Mouse (Mus musculus) embryonic fibroblast, embryonic 13.5 days (primary cell): ENCODE data around the gene Upb1.

Source experiments
- CTCF ChIP-seq: IDR thresholded peaks from 2 replicates; pipeline ENCODE4 v1.5.1; 2011; ENCODE audit warnings: mild to moderate bottlenecking, control low read depth, low read length, moderate library complexity, borderline replicate concordance; ENCODE audit not compliant: insufficient read depth
- POLR2A ChIP-seq: IDR thresholded peaks from 2 replicates; pipeline ENCODE4 v1.6.1; 2011; ENCODE audit warnings: low read depth, mild to moderate bottlenecking, control low read depth, low read length, moderate library complexity

- TF ChIP-seq POLR2A (no peak), CTCF (no peak)
Measured at GRCm38 (mm10) chr10:75390832-75391231, 10.1 kb upstream of the Upb1 start.
